ENCODE assay signal across 21 mouse cellular contexts in genomic region chr1:182429826-182430225, GRCm38 (mm10). TPM values are rescaled to one million over a fixed set of nuclear protein-coding genes. Genes with fewer than 3 reads are reported as not detected.
A peak's percentile ranks its signal among the peaks of the same experiment; 100 is the strongest.
DNase-seq lines count a peak whose midpoint lies in the region; TF ChIP-seq lines count a peak whose summit lies in the region.
"Had no signal": no experiment of that assay in that cellular context is flagged by ENCODE, and none has a peak within 500 bp of the region (broad histone marks: within the 10 kb centered on the region; RNA-seq: fewer than 3 reads in every experiment).

No protein-coding gene starts in this region.

- H3K27ac ChIP-seq in liver, adult 2 months (replicated peaks; ENCODE audit: insufficient read depth, low read depth, low read length) = no peak overlapping the region
- H3K27ac ChIP-seq: embryonic facial prominence, embryonic 10.5 days; embryonic facial prominence, embryonic 12.5 days; forebrain, embryonic 13.5 days; forebrain, embryonic 15.5 days had no signal

- no peak overlapping the region for H3K9ac ChIP-seq in liver, adult 2 months (ENCODE audit: low read depth, low read length)
- H3K9ac ChIP-seq: embryonic facial prominence, embryonic 12.5 days; forebrain, embryonic 13.5 days; forebrain, embryonic 15.5 days had no signal

- H3K36me3 ChIP-seq in liver, adult 2 months (ENCODE audit: control insufficient read depth, insufficient read depth, low read length) = peaks cover 21% of the 10 kb centered on the region

- intact Hi-C loops in heart, postnatal 10 days (cut with DNase I) = loop anchor here (2.0 kb wide), 1 partner anchor 15 kb away; no protein-coding TSS in a partner anchor

- TF ChIP-seq POLR2A in liver, adult 2 months (IDR thresholded peaks at IDR 0.05; ENCODE audit: extremely low read depth, insufficient read depth, low read length) = no peak

- 42% methylated on average over 3 of the region's 3 CpGs for WGBS in liver, adult 2 months

- H3K27me3 ChIP-seq in liver, adult 2 months (ENCODE audit: control insufficient read depth, insufficient read depth, low read length) = no peaks in the 10 kb centered on the region
- H3K27me3 ChIP-seq: CH12.LX; embryonic facial prominence, embryonic 12.5 days; forebrain, embryonic 13.5 days; forebrain, embryonic 15.5 days; Patski had no signal

- no peak for TF ChIP-seq CTCF in liver, adult 2 months (IDR thresholded peaks at IDR 0.05; ENCODE audit: low read depth, low read length)

- H3K4me3 ChIP-seq in liver, adult 2 months (ENCODE audit: insufficient read depth, low read depth, low read length) = no peak overlapping the region
- H3K4me3 ChIP-seq: embryonic facial prominence, embryonic 10.5 days; embryonic facial prominence, embryonic 12.5 days; forebrain, embryonic 13.5 days; forebrain, embryonic 15.5 days had no signal

- peaks cover 21% of the 10 kb centered on the region for H3K4me1 ChIP-seq in liver, adult 2 months (ENCODE audit: control insufficient read depth, insufficient read depth, low read length)

- peak; percentile 40 for DNase-seq in heart, adult 11 months
- no peak for DNase-seq in heart, postnatal 10 days
- DNase-seq in kidney, postnatal 25 days = peak; percentile 51 to 72
- DNase-seq in kidney, postnatal 4 days = no peak
- peak; percentile 67 for DNase-seq in liver, adult 2 months (ENCODE audit: extremely low read depth, low read depth, low spot score)
- no peak for DNase-seq in liver
- DNase-seq: adrenal gland, adult 8-10 months; adrenal gland, postnatal 14 days; adrenal gland, postnatal 36 days; B cell, adult 2 months; cerebellum, adult 11-12 months; cerebellum, adult 2 months; cerebellum, adult 9-10 months; cerebellum, postnatal 10 days; cerebellum, postnatal 25 days had no signal

- peaks cover 13% of the 10 kb centered on the region for H3K79me2 ChIP-seq in liver, adult 2 months (ENCODE audit: control insufficient read depth, insufficient read depth, low read length)

RNA-seq across cellular contexts. Expression of gene Trp53bp2, which starts 20.9 kb away (rescaled TPM):
- total RNA-seq in heart, postnatal 10 days (2021) = 10 to 100 TPM; 17.2 to 20.3 TPM
- 5.0 and 6.0 TPM in 2 replicates for total RNA-seq in liver, adult 2 months (2014; rRNA removed)
- polyA plus RNA-seq in liver, adult 2 months (2012; rRNA removed) = 5.7 and 7.2 TPM in 2 replicates

Comparison
In these comparisons a context has a peak if more than half of its experiments do, and no peak if none do; other contexts are left out.
1. DNase-seq: peak in heart, adult 11 months (single experiment), kidney, postnatal 25 days (2 of 2) and liver, adult 2 months (single experiment); none in heart, postnatal 10 days (0 of 2), kidney, postnatal 4 days (0 of 2) and liver (single experiment).